Mouse (Mus musculus) midbrain, embryonic 14.5 days (tissue): ENCODE data around the gene Pcsk6. TPM values are rescaled to one million over a fixed set of nuclear protein-coding genes. Genes with fewer than 3 reads are reported as not detected.

Experiments
- ATAC-seq: fragments of 200-750 bp; cut with Nextera tagmentation; 2 replicates; pipeline ENCODE4 v1.8.0; 2017; ENCODE audit warnings: moderate number of reproducible peaks, moderate library complexity; ENCODE audit not compliant: low FRiP score, low TSS enrichment
- DNase-seq: peaks from one replicate; pipeline ENCODE4 v3.0.0-alpha.2; 2015
- H3K27ac ChIP-seq: fragments of 300-500 bp; sonication (generic); replicated peaks from 2 replicates; pipeline ENCODE4 v1.5.1; 2014; ENCODE audit warnings: mild to moderate bottlenecking, low read depth, low read length, moderate library complexity
- H3K27me3 ChIP-seq: fragments of 300-500 bp; sonication (generic); 2 replicates; pipeline ENCODE4 v1.6.1; 2014; ENCODE audit warnings: low read length, control low read depth, mixed read lengths; ENCODE audit not compliant: control insufficient read depth, insufficient read depth
- H3K36me3 ChIP-seq: fragments of 300-500 bp; sonication (generic); 2 replicates; pipeline ENCODE4 v1.6.1; 2014; ENCODE audit warnings: low read length, control low read depth; ENCODE audit not compliant: control insufficient read depth, insufficient read depth
- H3K4me1 ChIP-seq: fragments of 300-500 bp; sonication (generic); 2 replicates; pipeline ENCODE4 v1.6.1; 2014; ENCODE audit warnings: mild to moderate bottlenecking, antibody characterized with exemption, low read length, control low read depth; ENCODE audit not compliant: control insufficient read depth, insufficient read depth
- H3K4me2 ChIP-seq: fragments of 300-500 bp; sonication (generic); 2 replicates; pipeline ENCODE4 v1.6.1; 2014; ENCODE audit warnings: mild to moderate bottlenecking, low read length, moderate library complexity
- H3K4me3 ChIP-seq: fragments of 300-500 bp; sonication (generic); replicated peaks from 2 replicates; pipeline ENCODE4 v1.5.1; 2014; ENCODE audit warnings: low read depth, low read length
- H3K9ac ChIP-seq: fragments of 300-500 bp; sonication (generic); replicated peaks from 2 replicates; pipeline ENCODE4 v1.6.1; 2014; ENCODE audit warnings: mild to moderate bottlenecking, low read length, moderate library complexity
- H3K9me3 ChIP-seq: fragments of 300-500 bp; sonication (generic); 2 replicates; pipeline ENCODE4 v1.6.1; 2016; ENCODE audit warnings: low read length, control low read depth, mixed read lengths; ENCODE audit not compliant: control insufficient read depth
- WGBS: fragments of 180-500 bp; shearing (Covaris S2); extraction: QIAGEN DNeasy Blood & Tissue Kit; methylation state at CpG from one replicate; pipeline ENCODE4 v1.1.7; 2014; 5-methylcytosine and 5-hydroxymethylcytosine counted together
- polyA plus RNA-seq: library from polyadenylated mRNA; unstranded; fragments of >200 nt; fragmentation: Nextera tagmentation; extraction: Ambion mirVana; gene quantifications from 2 replicates; pipeline ENCODE4 v1.2.1, GENCODE M21; 2014

Pcsk6 gene
- polyA plus RNA-seq, 1 experiment from 2014 or later = 0.92 TPM

GRCm38 (mm10) chr7:66084546-66084945 is 223.0 kb downstream of the Pcsk6 start:
- ATAC-seq (no peak), DNase-seq (no peak)
- no peak overlapping the region for H3K27ac ChIP-seq
- no peaks in the 10 kb centered on the region for H3K9me3 ChIP-seq
- no peaks in the 10 kb centered on the region for H3K27me3 ChIP-seq
- H3K4me2 ChIP-seq = no peak overlapping the region
- H3K36me3 ChIP-seq = peaks cover 67% of the 10 kb centered on the region
- H3K9ac ChIP-seq = no peak overlapping the region
- H3K4me1 ChIP-seq = peaks cover 9% of the 10 kb centered on the region
- no peak overlapping the region for H3K4me3 ChIP-seq
- WGBS = 85% methylated on average over 7 of the region's 7 CpGs

DNA sequence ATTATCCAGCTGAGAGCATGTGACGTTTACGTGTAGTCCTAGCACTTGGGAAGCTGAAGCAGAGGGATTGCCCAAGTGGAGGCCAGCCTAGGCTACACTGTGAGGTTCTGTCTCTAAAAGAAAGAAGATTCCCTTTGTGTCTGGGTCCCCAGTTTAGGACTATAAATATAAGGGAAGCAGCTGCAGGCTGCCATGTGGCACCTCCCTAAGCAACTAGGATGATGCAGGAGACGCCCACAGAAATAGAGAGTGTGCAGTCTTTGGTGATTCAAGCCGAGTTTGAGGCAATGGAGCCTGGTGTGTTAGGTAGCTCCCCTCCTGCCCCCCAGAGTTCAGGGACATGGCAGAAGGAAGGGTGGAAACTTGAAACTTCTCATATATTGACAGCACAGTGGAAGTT is 226.1 kb downstream of the Pcsk6 start:
- no peaks in the 10 kb centered on the region for H3K4me1 ChIP-seq
- WGBS = 91% methylated on average over 4 of the region's 4 CpGs
- H3K36me3 ChIP-seq = peaks cover 91% of the 10 kb centered on the region
- no peak overlapping the region for H3K27ac ChIP-seq
- H3K9ac ChIP-seq = no peak overlapping the region
- ATAC-seq (no peak), DNase-seq (no peak)
- H3K4me3 ChIP-seq = no peak overlapping the region
- no peaks in the 10 kb centered on the region for H3K27me3 ChIP-seq
- no peaks in the 10 kb centered on the region for H3K9me3 ChIP-seq
- H3K4me2 ChIP-seq = no peak overlapping the region

DNA sequence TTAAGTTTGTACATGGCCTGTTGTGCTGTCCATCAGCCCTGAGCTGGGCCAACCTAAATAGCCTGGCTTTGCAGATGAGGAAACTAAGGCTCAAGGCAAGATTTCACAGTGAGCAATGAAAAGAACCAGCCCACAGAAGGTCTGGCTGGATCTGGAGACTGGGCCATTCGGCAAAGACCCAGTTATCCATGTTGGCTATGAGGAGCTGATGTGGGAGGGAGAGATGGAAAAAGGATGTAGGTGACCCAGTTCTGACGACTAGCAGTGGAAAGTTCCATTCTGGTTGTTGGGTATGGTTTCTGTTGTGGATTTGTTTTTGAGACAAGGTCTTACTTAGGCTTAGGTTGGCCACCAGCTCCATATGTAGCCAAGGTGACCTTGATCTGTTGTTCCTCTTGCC is 226.5 kb downstream of the Pcsk6 start:
- DNase-seq (no peak), ATAC-seq (no peak)
- Histone ChIP-seq H3K27me3 (no peaks in the 10 kb centered on the region), H3K9ac (no peak overlapping the region), H3K9me3 (no peaks in the 10 kb centered on the region), H3K4me1 (no peaks in the 10 kb centered on the region), H3K27ac (no peak overlapping the region), H3K4me2 (no peak overlapping the region), H3K36me3 (peaks cover 86% of the 10 kb centered on the region), H3K4me3 (no peak overlapping the region)
- WGBS = 91% methylated on average over 2 of the region's 2 CpGs

DNA sequence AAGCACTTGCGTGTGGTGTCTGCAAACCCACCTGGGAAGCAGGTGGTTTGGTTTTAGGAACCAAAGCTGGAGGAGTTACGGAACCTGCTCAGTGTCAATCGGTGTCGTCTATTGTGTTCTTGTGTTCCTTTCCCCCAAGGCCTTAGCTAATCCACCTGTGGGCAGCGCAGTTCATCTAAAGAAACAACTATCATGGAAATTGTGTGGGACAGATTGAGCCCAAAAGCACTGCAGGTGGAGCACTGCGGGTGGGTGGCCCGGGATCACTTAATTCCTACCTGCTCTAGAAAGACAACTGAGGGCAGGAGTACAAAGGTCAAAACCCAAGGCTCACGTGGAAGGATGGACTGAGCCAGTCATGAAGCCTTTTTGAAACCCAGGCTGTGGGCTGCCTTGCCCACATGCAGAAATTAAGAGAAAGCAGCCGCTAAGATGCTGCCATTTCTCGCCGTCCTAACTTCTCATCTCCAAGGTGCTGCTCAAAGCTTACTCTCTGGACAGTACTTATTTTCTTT is 229.2 kb downstream of the Pcsk6 start:
- H3K4me1 ChIP-seq = no peaks in the 10 kb centered on the region
- H3K36me3 ChIP-seq = peaks cover 61% of the 10 kb centered on the region
- H3K27ac ChIP-seq = no peak overlapping the region
- 82% methylated on average over 11 of the region's 11 CpGs for WGBS
- DNase-seq (no peak), ATAC-seq (no peak)
- no peaks in the 10 kb centered on the region for H3K27me3 ChIP-seq
- no peak overlapping the region for H3K9ac ChIP-seq
- no peaks in the 10 kb centered on the region for H3K9me3 ChIP-seq
- no peak overlapping the region for H3K4me3 ChIP-seq
- H3K4me2 ChIP-seq = no peak overlapping the region

- Histone ChIP-seq H3K4me2 (no peak overlapping the region), H3K9me3 (no peaks in the 10 kb centered on the region), H3K4me1 (no peaks in the 10 kb centered on the region), H3K27ac (no peak overlapping the region), H3K9ac (no peak overlapping the region), H3K4me3 (no peak overlapping the region), H3K36me3 (peaks cover 55% of the 10 kb centered on the region), H3K27me3 (no peaks in the 10 kb centered on the region)
- 85% methylated on average over 7 of the region's 7 CpGs for WGBS
- DNase-seq (no peak), ATAC-seq (no peak)
Observed at GRCm38 (mm10) chr7:66091553-66091952, 230.0 kb downstream of the Pcsk6 start.

DNA sequence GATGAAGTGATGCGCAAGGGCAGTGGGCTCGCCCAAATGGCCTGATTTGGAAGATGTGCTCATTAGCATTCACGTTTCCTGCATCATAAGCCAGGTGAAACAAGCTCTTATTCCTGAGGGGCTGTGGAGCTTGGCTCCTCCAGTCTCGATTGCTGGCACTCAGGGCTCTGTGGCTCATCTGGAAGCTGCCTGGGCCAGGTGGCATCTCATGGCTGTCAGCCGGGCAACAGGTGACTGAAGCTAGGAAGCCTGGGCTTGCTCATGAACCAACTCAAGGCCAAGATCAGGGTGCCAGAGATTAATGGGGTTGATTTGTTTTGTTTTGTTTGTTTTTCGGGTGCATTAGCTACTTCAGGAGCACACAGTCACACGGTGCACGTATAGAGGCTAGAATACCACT is 231.1 kb downstream of the Pcsk6 start:
- Histone ChIP-seq H3K27ac (no peak overlapping the region), H3K4me1 (no peaks in the 10 kb centered on the region), H3K4me3 (no peak overlapping the region), H3K36me3 (peaks cover 44% of the 10 kb centered on the region), H3K9me3 (no peaks in the 10 kb centered on the region), H3K9ac (no peak overlapping the region), H3K4me2 (no peak overlapping the region), H3K27me3 (no peaks in the 10 kb centered on the region)
- 93% methylated on average over 8 of the region's 8 CpGs for WGBS
- ATAC-seq (no peak), DNase-seq (no peak)

DNA sequence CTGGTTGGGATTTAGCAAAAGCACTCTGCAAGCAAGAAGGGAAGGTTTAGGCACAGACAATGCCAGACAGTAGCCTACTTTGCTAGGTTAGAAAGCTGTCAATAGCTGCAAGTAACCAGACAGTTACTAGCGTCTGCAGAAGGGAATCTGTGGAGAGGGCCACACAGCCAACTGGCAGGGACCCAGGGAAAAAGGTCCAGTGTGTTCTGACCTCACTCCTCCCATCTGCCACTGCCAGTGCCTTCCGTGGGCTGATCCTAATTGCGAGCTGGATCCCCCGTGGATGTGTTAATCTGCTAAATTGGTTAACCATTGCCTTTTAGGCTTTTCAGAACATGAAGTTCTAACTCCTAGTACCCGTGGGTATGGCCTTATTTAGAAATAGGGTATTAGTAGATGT is 232.6 kb downstream of the Pcsk6 start:
- Histone ChIP-seq H3K4me1 (no peaks in the 10 kb centered on the region), H3K27ac (no peak overlapping the region), H3K36me3 (peaks cover 29% of the 10 kb centered on the region), H3K4me3 (no peak overlapping the region), H3K27me3 (no peaks in the 10 kb centered on the region), H3K4me2 (no peak overlapping the region), H3K9ac (no peak overlapping the region), H3K9me3 (no peaks in the 10 kb centered on the region)
- DNase-seq (no peak), ATAC-seq (no peak)
- 81% methylated on average over 5 of the region's 5 CpGs for WGBS

GRCm38 (mm10) chr7:66098803-66099202 is 237.3 kb downstream of the Pcsk6 start:
- no peak for ATAC-seq
- H3K4me2 ChIP-seq = no peak overlapping the region
- no peak overlapping the region for H3K9ac ChIP-seq
- H3K36me3 ChIP-seq = no peaks in the 10 kb centered on the region
- no peak overlapping the region for H3K27ac ChIP-seq
- WGBS = 85% methylated on average over 7 of the region's 7 CpGs
- no peak for DNase-seq
- no peaks in the 10 kb centered on the region for H3K9me3 ChIP-seq
- no peak overlapping the region for H3K4me3 ChIP-seq
- no peaks in the 10 kb centered on the region for H3K4me1 ChIP-seq
- H3K27me3 ChIP-seq = no peaks in the 10 kb centered on the region
